Mouse (Mus musculus) forelimb bud, embryonic 11.5 days (tissue): ENCODE results near the gene Slain2.
"Not testable (repeated sequence)": the region's sequence is repeated elsewhere in the genome, so short reads cannot be mapped to it uniquely, and the experiment has no call there.

Source experiments
- DNase-seq: peaks from one replicate; pipeline ENCODE4 v3.0.0-alpha.2; 2012; ENCODE audit warnings: low read depth, low spot score

Slain2 gene

GRCm38 (mm10) chr5:72948136-72948535, 34.0 kb downstream of the Slain2 start:
- DNase-seq = no peak

- DNase-seq = no peak
These were observed 36.1 kb downstream of the Slain2 start for GRCm38 (mm10) chr5:72950252-72950651.

DNA sequence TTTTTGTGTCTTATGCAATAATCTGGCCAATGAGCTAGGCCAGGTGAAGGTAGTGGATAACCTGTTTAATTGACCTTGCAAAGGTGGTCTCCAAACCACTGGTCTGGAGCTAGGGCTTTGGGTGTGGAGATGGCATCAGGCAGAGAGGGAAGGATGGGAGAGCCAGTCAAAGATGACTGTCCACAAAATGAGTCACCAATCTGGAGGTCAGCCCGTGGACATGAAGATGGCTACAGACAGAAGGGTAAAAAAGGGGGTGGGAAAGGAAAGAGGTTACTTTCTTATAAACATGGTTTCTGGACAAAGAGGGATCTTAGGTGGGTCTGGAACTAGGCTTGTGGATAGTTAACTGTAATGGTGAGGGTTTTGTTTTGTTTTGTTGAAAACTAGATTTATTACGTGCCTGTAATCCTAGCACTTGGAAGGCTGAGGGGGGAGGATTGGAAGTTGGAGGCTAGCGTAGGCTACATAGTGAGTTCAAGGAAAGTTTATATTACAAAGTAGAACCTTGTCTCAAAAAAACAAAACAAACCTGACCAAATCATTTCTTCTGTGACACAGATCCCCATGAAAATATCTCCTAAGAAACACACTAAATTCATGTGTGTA, 40.0 kb downstream of the Slain2 start:
- DNase-seq = no peak

DNA sequence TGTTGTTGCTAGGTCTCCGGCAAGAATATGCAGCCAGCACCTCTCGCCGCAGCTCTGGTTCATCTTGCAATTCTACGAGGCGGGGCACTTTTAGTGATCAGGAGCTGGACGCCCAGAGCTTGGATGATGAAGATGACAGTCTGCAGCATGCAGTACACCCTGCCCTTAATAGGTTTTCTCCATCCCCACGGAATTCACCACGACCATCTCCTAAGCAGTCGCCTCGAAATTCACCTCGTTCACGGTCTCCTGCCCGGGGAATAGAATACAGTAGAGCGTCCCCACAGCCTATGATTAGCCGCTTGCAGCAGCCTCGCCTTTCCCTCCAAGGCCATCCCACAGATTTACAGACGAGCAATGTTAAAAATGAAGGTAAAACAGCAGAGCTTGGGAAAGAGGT, 43.2 kb downstream of the Slain2 start:
- DNase-seq = no peak

- DNase-seq = no peak
These were observed 46.0 kb downstream of the Slain2 start for GRCm38 (mm10) chr5:72960096-72960495.

DNA sequence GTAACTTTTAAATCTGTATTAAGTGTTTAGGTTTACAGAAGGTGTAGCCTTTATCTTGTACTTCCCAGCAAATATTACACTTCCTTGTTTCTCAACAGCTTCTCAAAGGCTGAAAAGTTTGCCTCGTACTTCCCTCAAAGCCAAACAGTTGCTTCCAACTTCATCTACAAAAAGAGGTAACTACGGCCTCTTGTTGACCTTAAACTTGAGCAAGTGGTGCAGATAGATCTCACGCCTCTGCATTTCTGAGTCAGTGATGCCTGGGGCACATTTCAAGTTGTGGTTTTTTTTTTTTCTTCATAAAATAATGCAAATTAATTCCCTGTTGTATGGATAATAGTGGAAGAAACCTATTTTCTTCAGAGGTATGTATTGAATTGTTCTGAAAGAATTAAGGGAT, 51.6 kb downstream of the Slain2 start:
- DNase-seq = no peak

- DNase-seq = no peak
These were observed 58.3 kb downstream of the Slain2 start for GRCm38 (mm10) chr5:72972435-72972834.

- DNase-seq = no peak
These were observed 58.8 kb downstream of the Slain2 start for GRCm38 (mm10) chr5:72972934-72973333.

DNA sequence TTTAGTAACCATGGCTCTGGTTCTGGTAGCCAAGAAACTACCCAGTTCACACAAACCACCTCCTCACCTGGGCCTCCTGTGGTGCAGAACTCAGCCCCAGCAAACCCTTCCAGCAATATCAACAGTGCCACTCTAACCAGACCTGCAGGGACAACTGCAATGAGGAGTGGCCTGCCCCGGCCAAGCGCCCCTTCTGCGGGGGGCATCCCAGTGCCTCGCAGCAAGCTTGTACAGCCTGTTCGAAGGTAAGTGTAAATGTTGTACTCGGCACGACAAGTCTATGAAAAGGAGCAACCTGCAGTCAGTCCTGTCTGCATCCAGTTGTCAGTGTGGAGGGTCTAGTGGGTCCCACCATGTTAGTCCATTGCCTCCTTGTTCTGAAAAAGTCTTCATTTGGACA, 60.5 kb downstream of the Slain2 start, which contains the start of gene Gm10135:
Gene Gm10135 (minus strand): TSS at position 101 of the 400 bp plus-strand sequence.
- DNase-seq = no peak

DNA sequence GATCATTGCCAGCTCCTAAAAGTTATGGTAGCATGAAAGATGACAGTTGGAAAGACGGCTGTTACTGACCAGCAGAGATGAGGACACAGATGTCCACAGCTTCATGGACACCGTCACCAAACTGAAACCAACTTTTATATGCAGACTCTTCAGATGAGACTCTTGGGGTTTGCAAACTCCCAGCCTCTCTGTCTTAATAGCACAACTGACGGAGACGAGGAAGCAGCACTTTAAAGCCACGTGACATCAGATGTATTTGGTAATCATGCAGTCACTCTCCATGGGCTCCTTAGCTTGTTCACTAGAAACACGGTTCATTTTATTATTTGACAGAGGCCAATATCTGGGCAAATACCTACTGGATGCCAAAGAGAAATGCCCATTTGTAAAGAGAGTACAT, 61.9 kb downstream of the Slain2 start:
- DNase-seq = no peak

DNA sequence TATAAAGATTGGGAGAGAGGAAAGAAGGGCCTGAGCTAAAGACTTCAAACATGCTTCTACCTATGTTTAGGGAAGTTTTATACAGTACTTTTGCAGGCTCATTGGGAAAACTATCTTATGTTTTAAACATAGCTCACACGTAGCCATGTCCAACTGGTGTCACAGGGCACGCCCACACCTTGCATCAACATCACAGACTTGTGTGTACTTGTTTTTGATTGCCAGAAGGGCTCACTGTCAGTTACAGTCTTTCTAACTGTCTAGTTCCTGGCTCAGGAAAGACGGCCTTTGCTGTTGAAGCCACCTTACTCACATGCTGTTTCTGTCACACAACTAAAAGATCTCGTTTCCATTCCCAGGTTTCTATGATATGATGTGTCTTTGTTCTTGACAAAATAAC, 62.4 kb downstream of the Slain2 start:
- no peak for DNase-seq

DNA sequence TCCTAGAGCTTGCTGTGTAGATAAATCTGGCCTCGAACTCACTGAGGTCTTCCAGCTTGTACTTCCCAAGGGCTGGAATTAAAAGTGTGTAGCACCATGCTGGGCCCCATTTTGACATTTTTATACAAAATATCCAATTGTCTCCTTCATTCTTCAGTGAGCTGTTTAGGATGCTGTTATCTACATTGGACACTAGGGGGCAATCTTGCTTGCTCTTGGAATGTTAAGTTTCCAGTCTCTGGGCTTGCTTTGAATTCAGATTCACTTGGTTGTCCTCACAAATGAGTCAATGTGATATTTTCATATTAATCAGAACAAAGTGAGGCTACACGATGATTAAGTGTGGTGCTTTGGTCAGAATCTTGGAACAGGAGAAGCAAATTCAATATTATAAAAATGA, 70.0 kb downstream of the Slain2 start:
- DNase-seq = peak; percentile 52

GRCm38 (mm10) chr5:72987786-72988185, 73.7 kb downstream of the Slain2 start:
- no peak for DNase-seq

- DNase-seq = no peak
These were observed 75.7 kb downstream of the Slain2 start for GRCm38 (mm10) chr5:72989756-72990155.

DNA sequence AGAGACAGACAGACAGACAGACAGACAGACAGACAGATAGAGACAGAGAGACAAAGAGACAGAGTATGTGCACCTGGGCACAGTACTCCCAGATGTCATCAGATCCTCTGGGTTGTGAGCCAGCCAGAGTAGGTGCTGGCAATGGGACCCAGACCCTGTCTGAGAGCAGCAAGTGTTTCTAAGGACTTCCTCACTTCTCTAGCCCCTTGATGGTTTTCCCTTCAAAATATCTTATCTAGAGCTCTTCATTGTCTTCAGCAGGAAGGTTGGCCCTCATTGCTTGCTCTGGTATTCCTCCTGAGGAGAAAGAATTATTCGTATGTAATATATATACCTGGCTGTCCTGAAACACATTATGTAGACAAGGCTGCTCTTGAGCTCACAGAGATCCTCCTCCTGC, 78.4 kb downstream of the Slain2 start:
- no peak for DNase-seq

- no peak for DNase-seq
These were observed 80.3 kb downstream of the Slain2 start for GRCm38 (mm10) chr5:72994424-72994823.

- no peak for DNase-seq
These were observed 80.8 kb downstream of the Slain2 start for GRCm38 (mm10) chr5:72994928-72995327.

DNA sequence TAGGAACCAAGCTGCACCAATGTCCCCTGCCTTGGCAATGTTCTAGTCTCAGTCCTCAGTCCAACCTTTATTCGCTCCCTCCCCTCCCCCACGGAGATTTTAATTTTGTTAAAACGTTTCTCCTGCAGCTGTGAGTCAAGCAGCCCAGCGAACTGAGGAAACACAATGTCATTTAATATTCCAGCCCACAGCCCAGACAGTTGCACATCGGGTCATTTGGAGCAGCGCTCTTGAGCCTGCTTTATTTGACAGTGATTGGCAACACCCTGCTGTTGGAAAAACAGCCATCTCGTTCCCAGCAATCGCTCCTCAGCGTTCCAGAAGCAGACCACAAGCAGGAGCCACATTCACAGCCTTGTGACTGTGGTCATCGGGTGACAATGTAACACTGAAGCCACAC, 81.3 kb downstream of the Slain2 start:
- no peak for DNase-seq

- not testable (repeated sequence) for DNase-seq
These were observed 84.4 kb downstream of the Slain2 start for GRCm38 (mm10) chr5:72998546-72998945.

DNA sequence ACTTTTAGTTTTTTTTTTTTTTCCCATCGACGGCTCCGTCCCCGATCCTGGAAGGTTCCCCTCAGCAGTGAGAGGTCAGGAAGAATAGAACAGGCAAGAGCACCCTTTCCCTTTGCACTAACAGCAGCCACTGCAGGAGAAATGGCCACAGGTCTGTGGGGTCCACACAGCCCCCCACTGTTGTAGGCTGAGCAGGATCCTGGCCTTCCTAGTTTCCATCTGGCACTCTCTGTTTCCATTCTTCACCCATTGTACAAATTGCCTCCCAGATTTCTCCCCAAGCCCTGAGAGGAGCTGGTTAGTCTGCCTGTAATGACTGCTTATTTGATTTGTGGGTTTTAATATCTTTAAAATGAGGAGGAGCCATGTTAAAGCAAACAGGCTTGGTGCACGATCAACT, 89.9 kb downstream of the Slain2 start:
- DNase-seq = no peak

DNA sequence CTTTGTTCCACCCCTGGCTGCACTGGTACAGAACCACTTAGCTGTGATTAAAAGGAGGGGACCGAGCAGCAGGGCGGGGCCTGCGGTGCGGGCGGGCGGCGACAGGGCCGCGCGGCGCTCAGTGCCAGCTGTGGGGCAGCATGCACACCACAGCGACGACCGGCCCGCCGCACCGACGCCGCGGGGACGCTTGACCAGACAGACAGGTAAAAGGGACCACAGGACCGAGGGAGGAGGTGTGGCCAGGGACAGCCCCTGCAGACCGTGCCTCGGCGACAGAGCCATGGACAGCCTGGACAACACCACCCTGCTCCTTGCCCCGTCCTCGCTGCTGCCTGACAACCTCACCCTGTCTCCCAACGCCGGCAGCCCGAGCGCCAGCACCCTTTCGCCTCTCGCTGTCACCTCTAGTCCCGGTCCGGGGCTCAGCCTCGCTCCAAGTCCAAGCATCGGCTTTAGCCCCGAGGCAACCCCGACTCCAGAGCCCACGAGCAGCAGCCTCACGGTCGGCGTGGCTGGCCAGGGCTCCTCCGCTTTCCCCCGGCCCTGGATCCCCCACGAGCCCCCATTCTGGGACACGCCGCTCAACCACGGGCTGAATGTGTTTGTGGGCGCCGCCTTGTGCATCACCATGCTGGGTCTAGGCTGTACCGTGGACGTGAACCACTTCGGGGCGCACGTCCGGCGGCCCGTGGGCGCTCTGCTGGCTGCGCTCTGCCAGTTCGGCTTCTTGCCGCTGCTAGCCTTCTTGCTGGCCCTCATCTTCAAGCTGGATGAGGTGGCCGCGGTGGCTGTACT, 92.9 kb downstream of the Slain2 start, which contains the start of gene Slc10a4:
Gene Slc10a4 (plus strand): TSS at position 100 of the 798 bp plus-strand sequence.
- DNase-seq = no peak

DNA sequence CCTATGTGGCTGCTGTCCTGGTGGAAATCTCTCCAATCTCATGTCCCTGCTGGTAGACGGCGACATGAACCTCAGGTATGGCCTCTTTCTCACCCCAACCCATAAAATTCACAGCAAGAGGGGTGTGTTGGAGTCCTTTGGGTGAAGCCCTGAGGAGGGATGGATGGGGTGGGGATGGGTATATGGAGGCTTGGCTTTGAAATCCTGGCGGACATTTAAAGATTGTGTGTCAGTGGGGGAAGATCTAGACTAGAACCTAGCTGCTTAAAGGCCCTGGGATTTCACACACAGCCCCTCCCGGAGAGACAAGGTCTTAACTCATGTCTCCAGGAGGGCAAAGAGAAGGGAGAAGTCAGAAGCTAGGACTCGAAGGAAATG, 93.5 kb downstream of the Slain2 start:
- no peak for DNase-seq

DNA sequence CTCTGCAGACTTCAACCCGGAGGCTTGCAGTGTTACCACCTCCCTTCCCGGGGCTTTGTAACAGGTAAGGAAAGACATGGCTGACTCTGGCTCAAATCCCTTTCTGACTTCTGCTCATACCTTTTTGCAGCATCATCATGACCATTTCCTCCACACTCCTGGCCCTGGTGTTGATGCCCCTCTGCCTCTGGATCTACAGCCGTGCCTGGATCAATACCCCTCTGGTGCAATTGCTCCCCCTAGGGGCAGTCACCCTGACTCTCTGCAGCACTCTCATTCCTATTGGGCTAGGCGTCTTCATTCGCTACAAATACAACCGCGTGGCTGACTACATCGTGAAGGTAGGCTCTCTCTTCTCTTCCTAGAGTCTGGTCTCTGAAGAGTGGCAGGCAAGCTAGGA, 94.1 kb downstream of the Slain2 start:
- not testable (repeated sequence) for DNase-seq
